Mouse (Mus musculus) right cerebral cortex, adult 18-20 months (tissue): ENCODE data around the gene Thtpa.

ENCODE experiments used
- DNase-seq: peaks from one replicate; pipeline ENCODE4 v3.0.0; 2022; ENCODE audit warnings: mixed read lengths

The Thtpa gene

DNA sequence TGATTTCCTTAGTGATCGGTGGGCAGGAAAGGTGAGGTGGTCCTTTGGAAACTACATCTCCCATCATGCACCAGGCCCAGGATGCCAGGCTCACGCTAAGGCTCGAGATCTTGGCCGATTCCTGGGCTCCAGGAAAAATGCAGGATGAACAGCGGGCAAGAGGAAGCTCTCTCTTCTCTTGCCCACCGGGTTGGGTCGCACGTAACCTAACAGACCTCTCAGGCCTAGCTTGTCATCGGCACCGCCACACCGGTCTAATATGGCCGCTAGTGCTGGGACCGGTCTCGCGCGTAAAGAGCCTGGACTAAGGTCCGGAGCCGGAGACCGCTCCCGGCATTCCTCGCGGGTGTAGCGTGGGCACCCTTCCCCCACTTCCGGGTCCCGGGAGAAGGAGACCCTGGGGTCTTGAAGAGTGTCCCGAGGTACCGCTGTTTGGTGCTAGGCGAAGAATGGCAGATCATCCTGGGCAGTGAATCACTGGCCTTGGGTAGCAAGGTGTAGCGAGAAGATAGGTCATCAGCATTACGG is at the start of gene Thtpa:
Gene Thtpa, plus strand, starts transcription at position 81 of the 528 bp plus-strand sequence.
- no peak for DNase-seq

DNA sequence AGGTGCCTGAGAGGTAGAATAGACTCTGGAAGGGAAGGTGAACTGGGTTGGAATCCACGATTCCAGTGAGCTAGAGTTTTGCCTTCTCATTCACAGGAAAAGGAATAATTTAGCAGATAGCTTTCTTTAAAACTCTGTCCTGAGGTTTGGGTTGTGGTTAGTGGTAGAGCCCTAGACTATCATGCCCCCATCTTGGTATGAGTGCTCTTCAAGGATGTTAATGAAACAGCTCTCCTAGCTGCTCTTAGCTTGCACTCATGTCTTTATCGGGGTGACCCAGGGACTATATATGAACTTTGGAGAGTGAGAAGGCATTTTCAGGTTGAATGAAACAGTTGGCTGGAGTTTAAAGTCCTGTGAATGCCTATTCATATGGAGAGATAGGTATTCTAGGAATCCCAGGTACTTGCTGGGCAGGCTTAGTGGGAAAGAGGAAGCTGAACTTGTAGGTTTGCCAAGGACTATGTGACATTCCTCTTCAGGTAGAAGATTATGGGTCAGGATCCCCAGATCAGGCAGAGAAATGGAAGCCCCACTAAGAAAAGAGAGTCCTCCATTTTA is 46.5 kb upstream of the Thtpa start:
- DNase-seq: no peak

- DNase-seq: peak; percentile 79
These were observed 42.1 kb upstream of the Thtpa start for GRCm38 (mm10) chr14:55052496-55052895.

DNA sequence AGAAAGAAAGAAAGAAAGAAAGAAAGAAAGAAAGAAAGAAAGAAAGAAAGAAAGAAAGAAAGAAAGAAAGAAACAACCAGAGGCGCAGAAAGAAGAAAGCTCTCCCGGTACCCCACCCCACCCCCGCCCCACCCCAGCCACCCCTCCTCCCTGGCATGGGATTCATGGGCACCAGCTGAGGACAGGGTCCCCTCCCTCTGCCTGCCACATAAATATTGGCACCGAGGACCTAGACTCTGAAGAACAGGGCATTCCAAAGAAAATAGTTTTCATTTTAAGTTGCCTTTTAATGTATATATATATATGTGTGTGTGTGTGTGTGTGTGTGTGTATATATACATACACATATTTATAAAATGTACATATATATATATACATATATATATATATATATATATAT is 41.5 kb upstream of the Thtpa start:
- DNase-seq: no peak

- DNase-seq: peak; percentile 86
These were observed 40.8 kb upstream of the Thtpa start for GRCm38 (mm10) chr14:55053708-55054190.

DNA sequence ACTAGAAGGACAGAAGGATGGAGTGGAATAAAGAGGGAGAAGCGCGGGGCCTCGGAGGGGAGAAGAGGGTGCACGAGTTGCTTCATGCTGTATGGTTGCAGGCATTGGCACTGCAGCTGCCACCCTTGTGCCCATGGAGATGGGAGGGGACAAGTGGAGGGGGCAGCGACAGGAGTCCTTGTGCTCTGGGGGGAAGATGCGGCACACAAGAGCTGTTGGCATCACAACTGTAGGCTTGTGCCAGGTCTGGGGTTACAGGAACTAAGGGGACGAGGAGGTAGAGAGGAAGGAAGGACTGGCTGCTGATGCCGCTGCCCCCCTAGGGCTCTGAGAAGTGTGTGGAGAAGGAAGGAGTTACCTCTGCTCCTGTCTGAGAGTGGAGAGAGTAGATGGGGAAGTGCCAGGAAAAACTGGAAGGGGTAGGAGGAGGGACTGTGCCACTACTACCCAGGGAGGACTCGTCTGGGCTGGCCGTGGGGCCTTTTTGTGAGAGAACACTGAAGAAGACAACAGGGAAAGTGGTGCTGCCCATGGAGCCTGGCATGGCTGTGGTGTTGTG is 40.3 kb upstream of the Thtpa start:
- DNase-seq: peak; percentile 58

DNA sequence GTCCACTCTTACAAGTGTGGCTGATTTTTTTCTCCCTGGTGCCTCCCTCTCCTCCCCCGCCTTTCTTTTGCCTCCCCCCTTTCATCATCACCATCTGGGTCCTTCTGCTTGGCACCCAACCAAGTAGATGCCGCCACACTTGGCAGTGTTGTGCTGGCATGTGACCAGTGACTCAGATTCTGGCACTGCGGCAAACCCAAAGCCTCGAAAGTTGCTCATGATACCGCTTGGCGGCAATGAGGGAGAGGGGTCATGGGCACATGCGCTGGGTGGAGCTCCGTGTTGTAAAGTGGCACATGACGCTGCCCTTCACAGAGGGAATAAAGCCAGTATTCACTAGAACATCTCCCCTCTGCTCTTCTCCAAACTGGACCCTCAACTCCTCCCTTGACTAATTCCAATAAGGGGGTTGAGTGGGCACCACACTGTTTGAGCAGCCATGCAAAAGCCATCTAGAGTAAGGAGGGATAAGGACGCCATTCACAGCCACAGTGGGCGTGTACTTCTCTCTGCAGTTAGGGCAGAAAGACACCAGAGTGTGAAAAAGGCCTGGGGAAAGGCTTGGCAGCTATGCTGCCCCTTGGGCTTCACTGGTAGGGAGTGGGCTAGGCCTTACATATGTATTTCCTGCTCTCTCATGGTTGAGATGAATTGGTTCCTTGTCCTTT is 39.3 kb upstream of the Thtpa start:
- DNase-seq: peak; percentile 91

- no peak for DNase-seq
These were observed 35.6 kb upstream of the Thtpa start for GRCm38 (mm10) chr14:55059009-55059408.

- no peak for DNase-seq
These were observed 34.7 kb upstream of the Thtpa start for GRCm38 (mm10) chr14:55059931-55060330.

DNA sequence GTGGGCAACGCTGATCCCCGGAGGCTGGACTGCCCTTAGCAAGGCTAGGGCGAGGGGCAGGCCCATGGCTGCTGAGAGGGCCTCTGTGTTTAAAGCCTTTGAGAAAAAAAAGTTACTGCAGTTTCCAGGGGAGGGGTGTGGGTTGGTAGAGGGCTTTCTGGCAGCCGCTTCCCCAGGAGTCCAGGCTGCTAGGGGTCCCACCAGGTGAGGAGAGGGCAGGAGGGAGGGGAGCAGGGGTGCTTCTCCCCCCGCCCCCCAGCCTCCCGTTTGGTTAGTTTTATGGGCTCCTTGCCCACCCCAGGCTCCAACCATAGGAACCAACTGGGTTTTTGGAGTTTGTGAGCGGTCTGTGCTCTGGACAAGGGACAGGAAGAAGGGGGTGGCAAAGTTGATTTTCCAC is 32.7 kb upstream of the Thtpa start:
- no peak for DNase-seq

- peak; percentile 81 for DNase-seq
These were observed 32.0 kb upstream of the Thtpa start for GRCm38 (mm10) chr14:55062626-55063025.

DNA sequence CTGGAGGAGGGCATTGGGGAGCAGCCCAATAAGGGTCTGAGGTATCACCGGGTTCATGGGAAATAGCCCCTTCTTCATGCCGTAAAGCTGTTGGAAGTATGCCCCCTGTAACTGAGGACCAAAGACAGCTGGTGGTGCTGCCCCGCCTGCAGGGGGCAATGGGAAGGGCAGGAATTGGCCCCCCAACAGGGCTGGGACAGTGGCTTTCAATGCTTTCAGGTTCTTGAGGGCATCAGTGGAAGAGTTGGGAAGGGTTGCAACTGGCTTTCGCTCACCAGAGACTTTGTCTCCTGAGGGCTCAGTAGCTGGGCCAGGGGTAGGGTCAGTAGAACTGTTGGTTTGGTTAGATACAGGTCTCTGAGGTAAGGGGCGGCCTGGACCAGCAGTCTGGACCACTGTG is 31.5 kb upstream of the Thtpa start:
- no peak for DNase-seq

DNA sequence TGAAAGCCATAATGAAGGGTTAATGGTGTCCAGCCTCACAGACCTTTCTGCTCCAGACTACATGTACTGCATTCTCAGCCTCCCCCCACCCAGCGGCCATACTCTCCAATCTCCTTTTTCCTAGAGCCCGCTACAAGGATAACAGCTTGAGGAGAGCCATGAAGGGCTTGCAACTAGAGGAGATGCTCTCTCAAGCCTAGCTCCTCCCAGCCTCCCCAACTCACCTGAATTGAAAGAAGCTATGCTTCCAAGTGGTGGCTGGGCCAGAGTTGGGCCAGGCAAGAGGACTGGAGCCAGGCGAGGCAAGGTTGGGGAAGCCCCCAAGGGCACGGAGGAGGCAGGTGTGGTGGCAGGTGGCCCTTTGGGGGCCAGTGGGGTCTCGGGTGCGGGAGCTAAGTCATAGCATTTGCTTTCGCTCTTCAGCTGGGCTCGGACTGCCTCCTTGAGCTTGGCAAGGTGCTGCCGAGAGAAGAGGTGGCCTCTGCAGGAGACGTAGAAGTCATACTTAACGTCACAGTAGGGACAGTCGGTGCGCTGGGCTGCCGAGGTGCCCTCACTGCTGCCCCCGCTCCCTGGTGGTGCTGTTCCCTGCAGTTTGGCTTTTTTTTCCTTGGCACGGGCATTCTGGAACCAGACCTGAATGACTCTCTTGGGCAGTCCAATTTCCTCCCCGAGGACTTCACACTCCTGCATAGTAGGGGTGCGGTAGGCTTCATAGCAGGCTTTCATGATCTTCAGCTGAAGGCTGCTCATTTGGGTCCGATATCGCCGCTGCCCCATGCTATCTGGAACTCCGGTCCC is 30.8 kb upstream of the Thtpa start:
- no peak for DNase-seq

DNA sequence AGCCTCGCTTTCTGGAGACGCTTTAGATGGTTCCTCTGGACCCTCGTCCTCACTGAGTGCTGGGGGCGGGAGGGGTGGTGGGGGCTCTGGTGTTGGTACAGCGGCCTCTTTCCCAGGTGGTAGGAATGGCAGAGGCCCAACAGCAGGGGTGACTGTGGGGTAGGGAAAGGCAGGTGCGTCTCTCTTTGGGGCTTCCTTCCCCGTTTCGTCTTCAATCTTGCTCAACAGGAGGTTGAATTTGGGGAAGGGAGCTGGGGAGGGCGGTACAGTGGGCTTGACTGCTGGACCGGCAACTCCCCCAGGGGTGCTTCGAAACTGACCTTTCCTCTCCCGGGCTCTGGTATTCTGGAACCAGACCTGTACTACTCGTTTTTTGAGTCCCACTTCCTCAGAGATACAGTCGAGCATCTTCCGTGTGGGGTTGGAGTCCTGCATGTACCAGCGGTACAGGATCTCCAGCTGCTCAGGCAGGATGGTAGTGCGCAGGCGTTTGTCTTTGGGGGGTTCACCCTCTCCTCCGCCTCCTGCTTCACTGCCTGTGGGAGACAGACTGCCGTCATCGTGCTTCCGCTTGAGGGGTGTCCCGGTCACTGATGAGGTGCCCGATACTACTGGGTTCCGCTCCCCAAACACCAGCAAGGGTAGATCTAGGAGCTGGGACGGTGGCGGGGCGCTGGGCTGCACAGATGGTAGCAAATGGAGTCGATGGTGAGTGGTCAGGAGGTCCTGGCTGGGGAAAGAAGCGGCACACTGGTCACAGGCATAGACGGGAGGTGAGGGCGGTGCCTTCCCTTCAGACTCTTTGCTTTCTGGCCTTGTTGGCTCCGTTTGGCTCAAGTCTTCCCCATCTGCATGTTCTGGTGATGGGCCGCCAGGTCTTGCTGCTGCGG is 29.9 kb upstream of the Thtpa start:
- DNase-seq: no peak

GRCm38 (mm10) chr14:55065391-55065790 is 29.2 kb upstream of the Thtpa start:
- DNase-seq: no peak

GRCm38 (mm10) chr14:55066042-55066441 is 28.5 kb upstream of the Thtpa start:
- DNase-seq: peak; percentile 56

- peak; percentile 63 for DNase-seq
These were observed 22.8 kb upstream of the Thtpa start for GRCm38 (mm10) chr14:55071756-55072155.

- DNase-seq: no peak
These were observed 20.2 kb upstream of the Thtpa start for GRCm38 (mm10) chr14:55074416-55074815.

GRCm38 (mm10) chr14:55076224-55076623 is 18.4 kb upstream of the Thtpa start:
- DNase-seq: peak; percentile 80

DNA sequence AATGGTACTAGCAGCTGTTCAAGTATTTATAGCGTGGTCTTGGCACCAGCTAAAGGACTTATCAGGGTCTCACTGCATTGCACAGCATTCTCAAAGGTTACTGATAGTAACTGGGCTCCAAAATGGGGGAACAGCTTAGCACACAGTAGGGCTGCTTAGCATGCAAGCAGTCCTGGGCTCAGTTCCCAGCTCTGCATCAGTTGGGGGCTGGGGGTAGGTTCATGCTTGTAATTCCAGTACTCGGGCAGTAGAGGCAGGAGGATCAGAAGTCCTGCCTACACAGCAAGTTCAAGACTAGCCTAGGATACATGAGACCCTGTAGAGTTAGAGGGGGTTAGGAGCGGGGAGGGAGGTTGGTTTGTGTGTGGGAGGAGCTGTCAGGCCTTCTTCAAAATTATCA is 17.6 kb upstream of the Thtpa start:
- DNase-seq: no peak

DNA sequence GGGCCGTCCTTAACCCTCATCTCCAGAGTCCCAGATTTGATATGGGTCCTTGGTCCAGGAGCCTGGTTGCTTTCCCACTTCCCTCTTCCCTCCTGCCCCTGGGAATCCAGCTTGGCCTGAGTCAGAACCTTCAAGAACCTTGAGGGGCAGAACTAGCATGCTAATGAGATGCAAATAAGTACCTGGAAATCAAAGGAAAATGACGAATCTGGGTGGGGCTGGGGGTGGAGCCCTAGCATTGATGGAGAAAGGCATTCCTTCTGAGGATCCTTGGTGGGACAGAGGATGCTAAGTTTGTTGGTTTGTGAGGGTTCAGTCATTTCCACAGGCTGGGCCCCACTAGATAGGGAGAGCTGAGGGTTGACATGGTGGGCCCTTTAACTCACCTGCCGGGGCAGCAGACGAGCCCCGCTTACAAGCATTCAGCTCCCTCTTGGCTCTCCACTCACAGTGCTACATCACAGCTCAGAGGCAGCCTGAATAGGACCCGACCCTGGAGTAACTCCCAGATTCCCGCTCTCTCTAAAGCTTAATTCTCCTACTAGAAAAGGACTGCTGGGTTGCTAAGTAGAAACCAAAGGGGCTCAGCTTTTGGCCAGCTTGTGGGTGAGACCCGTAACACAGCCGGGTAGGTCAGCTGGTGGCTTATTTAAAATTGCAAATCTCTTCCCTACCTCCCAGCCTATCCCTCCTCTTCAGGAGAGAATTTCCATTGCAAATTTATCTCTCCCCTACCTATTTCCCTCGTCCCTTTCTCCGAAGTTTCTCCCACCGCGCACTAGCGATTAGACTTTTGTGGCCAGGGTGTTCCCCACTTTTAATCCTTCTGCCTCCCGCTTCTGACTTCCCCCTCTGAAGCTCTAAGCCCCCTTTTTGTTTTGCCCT is 16.9 kb upstream of the Thtpa start:
- DNase-seq: no peak
